Mouse (Mus musculus): ENCODE results near the gene Cd300ld4. TPM values are rescaled to one million over a fixed set of nuclear protein-coding genes. Genes with fewer than 3 reads are reported as not detected.

Cd300ld4 gene
- polyA plus RNA-seq, 2 experiments from 2014 or later = not detected

Other genes with a start within 250 kb of the Cd300ld4 start
- not detected for gene Btbd17, start 231.1 kb downstream of the Cd300ld4 start, polyA plus RNA-seq (2017; shearing (Covaris generic))
- not detected for gene Gpr142, start 228.1 kb downstream of the Cd300ld4 start, polyA plus RNA-seq (2017; shearing (Covaris generic))
- not detected for gene Gprc5c, start 175.9 kb downstream of the Cd300ld4 start, polyA plus RNA-seq (2017; shearing (Covaris generic))
- under 1 TPM; 0.11 to 0.37 TPM for gene Cd300a, start 137.0 kb downstream of the Cd300ld4 start, polyA plus RNA-seq (2017; shearing (Covaris generic))
- under 1 TPM in 1 of 2 experiments, not detected in 1; 0.34 TPM for gene Cd300lb, start 92.6 kb downstream of the Cd300ld4 start, polyA plus RNA-seq (2017; shearing (Covaris generic))
- gene Cd300c, start 57.9 kb downstream of the Cd300ld4 start, polyA plus RNA-seq (2017; shearing (Covaris generic)) = not detected
- gene Cd300ld, start 37.1 kb downstream of the Cd300ld4 start, polyA plus RNA-seq (2017; shearing (Covaris generic)) = not detected
- gene Cd300c2, start 25.1 kb downstream of the Cd300ld4 start, polyA plus RNA-seq (2017; shearing (Covaris generic)) = under 1 TPM in 1 of 2 experiments, not detected in 1; 0.54 TPM
- not detected for gene Cd300ld2, start 10.8 kb downstream of the Cd300ld4 start, polyA plus RNA-seq (2017; shearing (Covaris generic))
- not detected for gene Cd300ld5, start 10.8 kb upstream of the Cd300ld4 start, polyA plus RNA-seq (2017; shearing (Covaris generic))
- not detected for gene Cd300ld3, start 21.4 kb upstream of the Cd300ld4 start, polyA plus RNA-seq (2017; shearing (Covaris generic))
- under 1 TPM in 1 of 2 experiments, not detected in 1; 0.29 TPM for gene Cd300e, start 35.2 kb upstream of the Cd300ld4 start, polyA plus RNA-seq (2017; shearing (Covaris generic))
- 100 to 1,000 TPM; 156 to 274 TPM for gene Rab37, start 64.4 kb upstream of the Cd300ld4 start, polyA plus RNA-seq (2017; shearing (Covaris generic))
- 1 to 10 TPM in 1 of 2 experiments, under 1 TPM in 1; 0.51 to 1.0 TPM for gene Cd300lf, start 107.0 kb upstream of the Cd300ld4 start, polyA plus RNA-seq (2017; shearing (Covaris generic))
- gene Slc9a3r1, start 136.3 kb upstream of the Cd300ld4 start, polyA plus RNA-seq (2017; shearing (Covaris generic)) = 100 to 1,000 TPM; 162 to 222 TPM
- 10 to 100 TPM in 1 of 2 experiments, 1 to 10 TPM in 1; 8.1 to 14.2 TPM for gene Tmem104, start 160.5 kb upstream of the Cd300ld4 start, polyA plus RNA-seq (2017; shearing (Covaris generic))
- 10 to 100 TPM; 12.1 to 18.1 TPM for gene Nat9, start 160.8 kb upstream of the Cd300ld4 start, polyA plus RNA-seq (2017; shearing (Covaris generic))
- gene Grin2c, start 240.2 kb upstream of the Cd300ld4 start, polyA plus RNA-seq (2017; shearing (Covaris generic)) = not detected